In genomic region chr7:25394754-25395153, GRCm38 (mm10) we compare ENCODE assay signal across 8 mouse cellular contexts. TPM values are rescaled to one million over a fixed set of nuclear protein-coding genes. Genes with fewer than 3 reads are reported as not detected.
DNase-seq lines count a peak whose midpoint lies in the region; ATAC-seq lines count a peak whose summit lies in the region.

No protein-coding gene starts in this region.

- peak overlapping the region; percentile 82 for H3K4me3 ChIP-seq in kidney, embryonic 14.5 days (ENCODE audit: low read length)
- peak overlapping the region; percentile 95 for H3K4me3 ChIP-seq in brown adipose tissue, adult 24 weeks (ENCODE audit: insufficient read depth, low read depth, low read length)
- peak overlapping the region; percentile 58 for H3K4me3 ChIP-seq in hindbrain, embryonic 13.5 days
- H3K4me3 ChIP-seq in midbrain, embryonic 14.5 days (replicated peaks; ENCODE audit: low read depth, low read length), result peak overlapping the region; percentile 66

- no peak for DNase-seq in kidney, adult 18-20 months
- peak; percentile 40 for DNase-seq in midbrain, embryonic 14.5 days
- no peak for DNase-seq in layer of hippocampus, adult 18-20 months (ENCODE audit: low spot score in 2 of 2)
- no peak for DNase-seq in left cerebral cortex, adult 8-10 months (ENCODE audit: low spot score in 2 of 2)
- no peak for DNase-seq in layer of hippocampus, adult 9-10 months (ENCODE audit: low spot score)

- 12% methylated on average over 7 of the region's 7 CpGs for WGBS in kidney, embryonic 14.5 days
- WGBS in hindbrain, embryonic 13.5 days, result 16% methylated on average over 7 of the region's 7 CpGs
- 20% methylated on average over 7 of the region's 7 CpGs for WGBS in midbrain, embryonic 14.5 days

- H3K36me3 ChIP-seq in kidney, embryonic 14.5 days (ENCODE audit: control insufficient read depth, insufficient read depth, low read length), result no peaks in the 10 kb centered on the region
- H3K36me3 ChIP-seq in hindbrain, embryonic 13.5 days, result no peaks in the 10 kb centered on the region
- 0 out of 2 replicates have a peak, but pooled peaks cover 2% of the 10 kb centered on the region for H3K36me3 ChIP-seq in midbrain, embryonic 14.5 days (ENCODE audit: control insufficient read depth, insufficient read depth, low read length)

- 0 out of 2 replicates have a peak overlapping the region, but pooled peaks have one; percentile 21 for H3K27ac ChIP-seq in kidney, embryonic 14.5 days (ENCODE audit: low read depth, low read length)
- peak overlapping the region; percentile 91 for H3K27ac ChIP-seq in brown adipose tissue, adult 24 weeks (replicated peaks; ENCODE audit: low read depth, low read length)
- peak overlapping the region; percentile 81 for H3K27ac ChIP-seq in hindbrain, embryonic 13.5 days
- no peak overlapping the region; the same call in 1 of the 2 replicates for H3K27ac ChIP-seq in midbrain, embryonic 14.5 days (replicated peaks; ENCODE audit: low read depth, low read length)

- peaks cover 17% of the 10 kb centered on the region for H3K4me1 ChIP-seq in kidney, embryonic 14.5 days (ENCODE audit: control insufficient read depth, insufficient read depth, low read length)
- peaks cover 13% of the 10 kb centered on the region; the same call in 1 of the 2 replicates for H3K4me1 ChIP-seq in brown adipose tissue, adult 24 weeks (ENCODE audit: control insufficient read depth, insufficient read depth, insufficient read length, low read length)
- peaks cover 46% of the 10 kb centered on the region for H3K4me1 ChIP-seq in hindbrain, embryonic 13.5 days (replicated peaks)
- peaks cover 27% of the 10 kb centered on the region for H3K4me1 ChIP-seq in midbrain, embryonic 14.5 days (ENCODE audit: control insufficient read depth, insufficient read depth, low read length)

- H3K4me2 ChIP-seq in kidney, embryonic 14.5 days (replicated peaks; ENCODE audit: low read depth, low read length), result peak overlapping the region; percentile 80
- H3K4me2 ChIP-seq in hindbrain, embryonic 13.5 days, result peak overlapping the region; percentile 81
- H3K4me2 ChIP-seq in midbrain, embryonic 14.5 days (ENCODE audit: low read length), result peak overlapping the region; percentile 81

- ATAC-seq in kidney, embryonic 14.5 days (ENCODE audit: low FRiP score, low TSS enrichment), result no peak
- ATAC-seq in hindbrain, embryonic 13.5 days (ENCODE audit: low FRiP score), result no peak
- ATAC-seq in midbrain, embryonic 14.5 days (ENCODE audit: low FRiP score, low TSS enrichment), result no peak

- H3K9ac ChIP-seq in kidney, embryonic 14.5 days (ENCODE audit: low read depth, low read length), result peak overlapping the region; percentile 65; the same call in 1 of the 2 replicates
- peak overlapping the region; percentile 82 for H3K9ac ChIP-seq in hindbrain, embryonic 13.5 days
- peak overlapping the region; percentile 72 for H3K9ac ChIP-seq in midbrain, embryonic 14.5 days (replicated peaks; ENCODE audit: low read length)

- no peaks in the 10 kb centered on the region for H3K27me3 ChIP-seq in kidney, embryonic 14.5 days (ENCODE audit: control insufficient read depth, insufficient read depth, low read length)
- no peaks in the 10 kb centered on the region for H3K27me3 ChIP-seq in hindbrain, embryonic 13.5 days
- H3K27me3 ChIP-seq in midbrain, embryonic 14.5 days (ENCODE audit: control insufficient read depth, insufficient read depth, low read length), result no peaks in the 10 kb centered on the region

- no peaks in the 10 kb centered on the region for H3K9me3 ChIP-seq in kidney, embryonic 14.5 days (ENCODE audit: control insufficient read depth, low read length)
- H3K9me3 ChIP-seq in hindbrain, embryonic 13.5 days, result no peaks in the 10 kb centered on the region
- H3K9me3 ChIP-seq in midbrain, embryonic 14.5 days (ENCODE audit: control insufficient read depth, low read length), result no peaks in the 10 kb centered on the region

RNA-seq across cellular contexts. Expression of gene Lipe, which starts 3.8 kb away (rescaled TPM):
- 5.3 and 6.8 TPM in 2 replicates for polyA plus RNA-seq in kidney, embryonic 14.5 days (2014; fragmentation: Nextera tagmentation; extraction: Ambion mirVana)
- 1,111 and 1,189 TPM in 2 replicates for polyA plus RNA-seq in brown adipose tissue, adult 24 weeks (2012; ENCODE audit: insufficient read depth, insufficient read length, missing spikeins)
- 9.8 and 10.6 TPM in 2 replicates for polyA plus RNA-seq in hindbrain, embryonic 13.5 days (2015; fragmentation: Nextera tagmentation; extraction: Ambion mirVana)
- polyA plus RNA-seq in midbrain, embryonic 14.5 days (2014; fragmentation: Nextera tagmentation; extraction: Ambion mirVana), result 3.8 and 9.2 TPM in 2 replicates
- total RNA-seq in layer of hippocampus, adult 18-20 months (2021), result 10 to 100 TPM in 1 of 2 experiments, 1 to 10 TPM in 1; 9.4 to 11.0 TPM
- 10 to 100 TPM in 1 of 4 experiments, 1 to 10 TPM in 3; 8.2 to 10.7 (median 8.8) TPM for total RNA-seq in left cerebral cortex, adult 8-10 months (2022)

RNA-seq across cellular contexts. Expression of gene Cxcl17, which starts 17.9 kb away (rescaled TPM):
- polyA plus RNA-seq in kidney, embryonic 14.5 days (2014; fragmentation: Nextera tagmentation; extraction: Ambion mirVana), result 0.27 and 0.30 TPM in 2 replicates
- polyA plus RNA-seq in brown adipose tissue, adult 24 weeks (2012; ENCODE audit: insufficient read depth, insufficient read length, missing spikeins), result not detected in 2 replicates
- 0.23 and 0.82 TPM in 2 replicates for polyA plus RNA-seq in hindbrain, embryonic 13.5 days (2015; fragmentation: Nextera tagmentation; extraction: Ambion mirVana)
- polyA plus RNA-seq in midbrain, embryonic 14.5 days (2014; fragmentation: Nextera tagmentation; extraction: Ambion mirVana), result 0.29 TPM in 1 of 2 replicates, not detected in the other
- total RNA-seq in layer of hippocampus, adult 18-20 months (2021), result not detected
- not detected for total RNA-seq in left cerebral cortex, adult 8-10 months (2022)

RNA-seq across cellular contexts. Expression of gene Cnfn, which starts 25.2 kb away (rescaled TPM):
- polyA plus RNA-seq in kidney, embryonic 14.5 days (2014; fragmentation: Nextera tagmentation; extraction: Ambion mirVana), result not detected in 2 replicates
- polyA plus RNA-seq in brown adipose tissue, adult 24 weeks (2012; ENCODE audit: insufficient read depth, insufficient read length, missing spikeins), result not detected in 2 replicates
- polyA plus RNA-seq in hindbrain, embryonic 13.5 days (2015; fragmentation: Nextera tagmentation; extraction: Ambion mirVana), result not detected in 2 replicates
- polyA plus RNA-seq in midbrain, embryonic 14.5 days (2014; fragmentation: Nextera tagmentation; extraction: Ambion mirVana), result not detected in 2 replicates
- not detected for total RNA-seq in layer of hippocampus, adult 18-20 months (2021)
- total RNA-seq in left cerebral cortex, adult 8-10 months (2022), result not detected

Comparison
In these comparisons a context has a peak if more than half of its experiments do, and no peak if none do; other contexts are left out.
1. RNA of gene Lipe, which starts 3.8 kb away (polyA plus RNA-seq): 1,111 to 1,189 TPM in brown adipose tissue, adult 24 weeks; 9.8 to 10.6 TPM in hindbrain, embryonic 13.5 days, 5.3 to 6.8 TPM in kidney, embryonic 14.5 days and 3.8 to 9.2 TPM in midbrain, embryonic 14.5 days; every median in the first group is over 10 times any median in the second.
2. Peak in every context shown above with its lines, with median percentiles within 50 percentile points of each other: H3K4me2 ChIP-seq, H3K4me3 ChIP-seq and H3K9ac ChIP-seq.